Mouse (Mus musculus): Measurements from ENCODE around the gene Lrfn5. TPM values are rescaled to one million over a fixed set of nuclear protein-coding genes. Genes with fewer than 3 reads are reported as not detected.

Lrfn5 gene
- polyA plus RNA-seq (2015; fragmentation: Nextera tagmentation; extraction: Ambion mirVana) = 58.5 and 64.1 TPM in 2 replicates

DNA sequence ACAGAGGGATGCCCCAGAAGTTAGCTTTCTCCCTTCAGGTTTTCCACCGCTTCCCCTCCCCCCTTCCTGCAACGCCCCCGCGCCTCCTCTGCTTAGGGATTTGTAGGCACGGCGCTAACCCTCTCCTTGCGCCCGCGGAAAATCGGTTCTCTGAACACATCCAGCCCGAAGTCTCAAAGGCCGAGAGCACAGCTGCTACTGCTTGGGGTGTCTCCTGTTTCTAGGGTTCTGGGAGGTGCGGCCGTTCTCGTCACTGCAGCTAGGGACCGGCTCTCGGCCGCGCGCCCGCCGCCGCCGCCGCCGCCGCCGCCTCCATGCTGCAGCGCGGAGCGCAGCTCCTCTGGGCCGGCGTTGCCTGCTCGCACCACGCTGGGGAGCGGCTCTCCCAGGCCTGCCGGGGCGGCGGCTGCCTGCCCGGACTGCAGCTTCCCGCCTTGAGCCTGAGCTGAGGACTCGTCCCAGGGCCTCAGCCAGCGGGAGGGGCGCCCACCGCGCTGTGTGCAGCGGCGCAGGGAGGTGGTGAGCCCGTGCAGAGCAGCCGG is at the start of gene Lrfn5:
Lrfn5 (plus strand) TSS at position 322 of the 542 bp plus-strand sequence.

All from neural tube, postnatal 0 days (tissue).